Mouse (Mus musculus) embryonic facial prominence, embryonic 10.5 days (tissue): ENCODE results near the gene Mre11a. TPM values are rescaled to one million over a fixed set of nuclear protein-coding genes. Genes with fewer than 3 reads are reported as not detected.

Source experiments
- DNase-seq: peaks from one replicate; pipeline ENCODE4 v3.0.0-alpha.2; 2017; ENCODE audit warnings: low spot score
- H3K27ac ChIP-seq: fragments of 300-500 bp; sonication (generic); replicated peaks from 2 replicates; pipeline ENCODE4 v1.5.1; 2016; ENCODE audit warnings: mild to moderate bottlenecking
- H3K27me3 ChIP-seq: fragments of 300-500 bp; sonication (generic); replicated peaks from 2 replicates; pipeline ENCODE4 v1.6.1; 2016; ENCODE audit warnings: low read depth, mild to moderate bottlenecking; ENCODE audit not compliant: poor library complexity, severe bottlenecking
- H3K36me3 ChIP-seq: fragments of 300-500 bp; sonication (generic); replicated peaks from 2 replicates; pipeline ENCODE4 v1.6.1; 2016; ENCODE audit warnings: mild to moderate bottlenecking, moderate library complexity
- H3K4me1 ChIP-seq: fragments of 300-500 bp; sonication (generic); 2 replicates; pipeline ENCODE4 v1.6.1; 2016
- H3K4me3 ChIP-seq: fragments of 300-500 bp; sonication (generic); 2 replicates; pipeline ENCODE4 v1.5.1; 2016; ENCODE audit warnings: mild to moderate bottlenecking, moderate library complexity
- H3K9me3 ChIP-seq: fragments of 300-500 bp; sonication (generic); 2 replicates; pipeline ENCODE4 v1.6.1; 2016; ENCODE audit warnings: mild to moderate bottlenecking
- WGBS: fragments of 180-500 bp; shearing (Covaris S2); methylation state at CpG from one replicate; pipeline ENCODE4 v1.1.7; 2016; 5-methylcytosine and 5-hydroxymethylcytosine counted together
- polyA plus RNA-seq: library from polyadenylated mRNA; unstranded; fragments of >200 nt; fragmentation: Nextera tagmentation; extraction: Ambion mirVana; gene quantifications from 2 replicates; pipeline ENCODE4 v1.2.1, GENCODE M21; 2016

The Mre11a gene
- 38.5 and 42.0 TPM in 2 replicates for polyA plus RNA-seq

DNA sequence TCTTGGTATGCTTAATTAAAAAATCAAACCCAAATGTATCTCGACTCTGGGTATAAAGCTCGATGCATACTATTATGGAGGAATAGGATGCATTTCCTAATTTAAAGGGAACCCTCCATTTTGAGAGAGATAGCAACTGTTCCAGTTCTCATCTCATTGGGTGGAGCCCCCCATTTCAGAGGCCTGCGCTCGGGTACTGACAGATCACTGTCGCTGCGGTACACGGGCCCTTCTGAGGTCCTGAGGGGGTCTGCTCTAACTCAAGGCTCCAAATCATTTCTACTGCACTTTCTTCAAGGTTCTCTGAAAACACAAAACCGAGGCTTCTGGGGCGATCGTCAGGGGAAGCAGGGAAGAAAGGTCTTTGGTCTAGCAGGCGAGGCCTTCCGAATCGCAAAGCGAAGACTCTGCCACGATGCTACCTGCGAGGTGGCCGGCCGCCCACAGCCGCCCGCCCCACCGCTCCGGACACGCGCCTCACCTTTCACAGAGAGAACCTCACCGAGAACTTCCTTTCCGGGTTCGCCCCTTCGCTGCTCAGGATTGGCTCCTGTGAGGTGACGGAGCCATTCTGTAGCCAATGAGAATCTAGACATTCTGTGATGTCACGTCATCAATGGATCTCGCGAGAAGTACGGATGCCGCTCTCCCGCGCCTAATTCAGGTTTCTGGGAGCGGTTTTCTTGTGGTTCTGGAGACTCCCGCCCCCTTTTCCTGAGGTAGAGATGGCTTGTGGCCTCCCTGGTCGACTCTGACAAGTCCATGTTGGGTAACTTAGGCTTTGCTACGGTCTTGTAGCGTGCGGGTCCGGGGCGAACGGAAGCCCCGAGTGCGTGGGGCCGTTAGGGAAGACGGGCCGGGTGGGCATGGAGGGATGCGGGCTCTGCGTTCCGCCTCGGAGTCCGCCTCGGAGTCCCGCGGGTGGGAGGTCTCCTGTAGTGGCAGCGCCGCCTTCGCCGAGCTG is at the start of gene Mre11a, which contains the start of gene Ankrd49:
Gene Mre11a, plus strand, starts transcription at position 616 of the 964 bp plus-strand sequence.
Gene Ankrd49, minus strand, starts transcription at position 818 of the 964 bp plus-strand sequence.
- peaks cover 11% of the 10 kb centered on the region for H3K4me1 ChIP-seq
- H3K4me3 ChIP-seq: peak within 1 kb of the TSS; percentile 86
- H3K36me3 ChIP-seq: peaks cover 63% of the 10 kb centered on the region
- no peaks in the 10 kb centered on the region for H3K27me3 ChIP-seq
- H3K9me3 ChIP-seq: no peaks in the 10 kb centered on the region
- peak; percentile 92 for DNase-seq
- under 1% methylated on average over 62 of the region's 62 CpGs for WGBS
- peak within 1 kb of the TSS; percentile 97 for H3K27ac ChIP-seq

GRCm38 (mm10) chr9:14739498-14740150 is 44.8 kb upstream of the Mre11a start:
- H3K36me3 ChIP-seq: no peaks in the 10 kb centered on the region
- no peak for DNase-seq
- WGBS: 84% methylated on average over 4 of the region's 4 CpGs
- no peaks in the 10 kb centered on the region for H3K27me3 ChIP-seq
- peaks cover 3% of the 10 kb centered on the region; the same call in 1 of the 2 replicates for H3K4me1 ChIP-seq
- H3K4me3 ChIP-seq: no peak overlapping the region
- no peaks in the 10 kb centered on the region for H3K9me3 ChIP-seq
- H3K27ac ChIP-seq: no peak overlapping the region

DNA sequence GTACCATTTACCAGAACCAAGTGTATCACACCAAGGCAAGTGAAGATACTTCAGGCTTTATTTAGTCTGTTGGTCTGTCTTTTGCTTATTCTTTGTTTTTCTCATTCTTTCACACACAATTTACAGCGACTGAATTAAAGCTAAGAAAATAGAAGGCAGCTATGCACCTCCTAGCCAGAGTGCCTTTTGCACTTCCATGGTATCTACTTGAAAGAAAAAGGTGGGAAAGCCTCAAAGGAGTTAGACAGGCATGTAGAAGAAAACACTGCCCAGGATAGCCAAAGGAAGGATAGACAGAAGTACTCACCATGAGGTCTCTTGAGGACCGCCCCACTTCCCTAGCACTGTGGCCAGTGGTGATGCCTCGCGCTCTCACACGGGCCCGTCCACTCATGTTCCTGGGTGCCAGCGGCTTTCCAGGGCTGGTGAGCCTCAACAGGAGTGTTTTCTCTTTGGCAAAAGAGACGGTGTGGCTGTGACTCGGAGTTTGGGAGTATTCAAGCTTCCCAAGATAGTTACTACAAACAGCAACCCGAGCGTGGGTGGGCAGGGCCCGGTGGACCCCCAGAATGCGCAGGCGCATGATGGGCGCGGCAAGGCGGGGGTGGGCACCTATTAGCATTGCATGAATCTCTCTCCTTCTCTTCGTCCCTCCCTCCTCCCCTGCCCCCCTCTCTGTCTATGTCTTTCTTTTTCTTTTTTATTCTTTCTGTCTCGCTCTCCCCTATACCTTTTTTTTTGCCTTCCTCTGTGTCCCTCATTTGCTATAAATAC is 44.1 kb upstream of the Mre11a start, which contains the start of gene Piwil4:
Gene Piwil4, minus strand, starts transcription at position 583 of the 774 bp plus-strand sequence.
- Histone ChIP-seq H3K9me3 (no peaks in the 10 kb centered on the region), H3K27ac (no peak within 1 kb of the TSS), H3K27me3 (no peaks in the 10 kb centered on the region), H3K4me3 (no peak within 1 kb of the TSS), H3K4me1 (peaks cover 3% of the 10 kb centered on the region; the same call in 1 of the 2 replicates), H3K36me3 (no peaks in the 10 kb centered on the region)
- no peak for DNase-seq
- WGBS: 87% methylated on average over 19 of the region's 19 CpGs

- Histone ChIP-seq H3K36me3 (no peaks in the 10 kb centered on the region), H3K4me3 (peak overlapping the region; percentile 70), H3K27me3 (peaks cover 30% of the 10 kb centered on the region), H3K4me1 (peaks cover 18% of the 10 kb centered on the region), H3K9me3 (no peaks in the 10 kb centered on the region), H3K27ac (peak overlapping the region; percentile 87; the same call in 1 of the 2 replicates)
- 60% methylated on average over 42 of the region's 42 CpGs for WGBS
- no peak for DNase-seq
Observed at GRCm38 (mm10) chr9:14750901-14751502, 33.5 kb upstream of the Mre11a start.

- Histone ChIP-seq H3K9me3 (no peaks in the 10 kb centered on the region), H3K27ac (peak overlapping the region; percentile 87), H3K36me3 (no peaks in the 10 kb centered on the region), H3K4me1 (peaks cover 18% of the 10 kb centered on the region), H3K4me3 (peak overlapping the region; percentile 70), H3K27me3 (peaks cover 30% of the 10 kb centered on the region)
- DNase-seq: no peak
- 1% methylated on average over 50 of the region's 50 CpGs for WGBS
Observed at GRCm38 (mm10) chr9:14751503-14752000, 32.9 kb upstream of the Mre11a start.

DNA sequence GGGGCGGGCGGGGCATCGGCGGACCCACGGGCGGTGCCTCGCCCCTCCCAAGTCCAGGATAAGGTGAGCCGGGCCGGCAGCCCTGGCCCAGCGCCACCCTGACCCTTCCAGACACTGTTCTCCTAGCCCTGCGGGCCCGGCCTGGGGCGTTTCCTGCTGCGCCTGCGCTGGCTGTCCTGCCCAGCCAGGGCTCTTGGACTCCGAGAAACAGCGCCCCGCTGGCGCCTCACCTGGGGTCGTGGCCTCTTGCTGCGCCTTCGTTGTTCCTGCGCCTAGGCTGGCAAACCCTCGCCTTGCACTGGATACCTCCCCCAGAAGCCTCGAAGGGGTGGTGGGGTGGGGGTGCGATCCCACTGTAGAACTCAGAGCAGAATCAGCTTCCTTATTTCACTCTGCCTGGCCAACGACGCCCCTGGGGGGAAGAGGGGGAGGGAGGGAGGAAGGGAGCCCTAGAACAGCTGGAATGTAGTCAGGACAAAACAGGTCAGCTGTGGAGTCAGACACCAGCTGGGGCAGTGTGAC is 32.4 kb upstream of the Mre11a start, which contains the start of gene Fut4:
Gene Fut4, minus strand, starts transcription at position 393 of the 522 bp plus-strand sequence.
- Histone ChIP-seq H3K36me3 (no peaks in the 10 kb centered on the region), H3K27me3 (peaks cover 30% of the 10 kb centered on the region), H3K9me3 (no peaks in the 10 kb centered on the region), H3K4me3 (peak within 1 kb of the TSS; percentile 70), H3K27ac (peak within 1 kb of the TSS; percentile 87), H3K4me1 (peaks cover 18% of the 10 kb centered on the region)
- WGBS: under 1% methylated on average over 28 of the region's 28 CpGs
- peak; percentile 81 for DNase-seq

GRCm38 (mm10) chr9:14753947-14754346 is 30.5 kb upstream of the Mre11a start:
- DNase-seq: no peak
- Histone ChIP-seq H3K36me3 (no peaks in the 10 kb centered on the region), H3K27me3 (peaks cover 30% of the 10 kb centered on the region), H3K27ac (no peak overlapping the region), H3K4me1 (peaks cover 21% of the 10 kb centered on the region), H3K4me3 (no peak overlapping the region), H3K9me3 (no peaks in the 10 kb centered on the region)

GRCm38 (mm10) chr9:14754469-14754868 is 30.0 kb upstream of the Mre11a start:
- H3K9me3 ChIP-seq: no peaks in the 10 kb centered on the region
- H3K4me3 ChIP-seq: no peak overlapping the region
- no peaks in the 10 kb centered on the region for H3K36me3 ChIP-seq
- WGBS: 89% methylated on average over 3 of the region's 3 CpGs
- H3K4me1 ChIP-seq: peaks cover 25% of the 10 kb centered on the region
- no peak for DNase-seq
- H3K27ac ChIP-seq: no peak overlapping the region
- H3K27me3 ChIP-seq: peaks cover 25% of the 10 kb centered on the region

DNA sequence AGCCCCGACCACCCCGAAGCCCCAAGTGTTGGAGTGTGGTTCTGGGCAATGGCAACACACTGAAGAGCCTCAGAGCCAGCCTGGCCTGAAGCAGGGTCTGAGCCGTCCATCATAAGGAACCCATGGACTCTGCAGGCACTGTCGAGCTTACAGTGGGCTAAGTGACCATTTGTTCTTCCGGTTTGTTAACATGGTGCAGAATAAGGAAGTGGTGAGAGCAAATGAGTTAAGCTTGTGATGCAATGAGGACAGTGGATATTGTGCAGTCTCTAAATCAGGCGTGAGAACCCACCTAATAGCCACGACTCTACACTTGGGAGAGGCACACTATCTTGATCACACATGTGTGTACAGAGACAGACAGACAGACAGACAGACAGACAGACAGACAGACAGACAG is 25.9 kb upstream of the Mre11a start:
- no peaks in the 10 kb centered on the region for H3K36me3 ChIP-seq
- H3K4me1 ChIP-seq: peaks cover 6% of the 10 kb centered on the region; the same call in 1 of the 2 replicates
- 77% methylated on average over 7 of the region's 7 CpGs for WGBS
- H3K9me3 ChIP-seq: no peaks in the 10 kb centered on the region
- H3K4me3 ChIP-seq: no peak overlapping the region
- no peak overlapping the region for H3K27ac ChIP-seq
- no peaks in the 10 kb centered on the region for H3K27me3 ChIP-seq
- DNase-seq: no peak

- H3K9me3 ChIP-seq: no peaks in the 10 kb centered on the region
- H3K27me3 ChIP-seq: no peaks in the 10 kb centered on the region
- peaks cover 6% of the 10 kb centered on the region; the same call in 1 of the 2 replicates for H3K4me1 ChIP-seq
- no peak overlapping the region for H3K27ac ChIP-seq
- no peak for DNase-seq
- no peaks in the 10 kb centered on the region for H3K36me3 ChIP-seq
- H3K4me3 ChIP-seq: no peak overlapping the region
Observed at GRCm38 (mm10) chr9:14759261-14759660, 25.2 kb upstream of the Mre11a start.

- no peaks in the 10 kb centered on the region for H3K9me3 ChIP-seq
- 0 out of 2 replicates have a peak, but pooled peaks cover 6% of the 10 kb centered on the region for H3K27me3 ChIP-seq
- peaks cover 5% of the 10 kb centered on the region; the same call in 1 of the 2 replicates for H3K4me1 ChIP-seq
- 29% methylated on average over 7 of the region's 7 CpGs for WGBS
- no peaks in the 10 kb centered on the region for H3K36me3 ChIP-seq
- no peak overlapping the region for H3K4me3 ChIP-seq
- DNase-seq: peak; percentile 55
- H3K27ac ChIP-seq: no peak overlapping the region
Observed at GRCm38 (mm10) chr9:14764765-14765164, 19.7 kb upstream of the Mre11a start.
